Mouse (Mus musculus) CH12.LX (cell line): ENCODE data around the gene Syt1. TPM values are rescaled to one million over a fixed set of nuclear protein-coding genes. Genes with fewer than 3 reads are reported as not detected.

ENCODE experiments used
- DNase-seq: peaks from one replicate; pipeline ENCODE4 v3.0.0-alpha.2; 2013; ENCODE audit errors: extremely low read depth
- H3K27ac ChIP-seq: 2 replicates; pipeline ENCODE4 v1.5.1; 2012; ENCODE audit warnings: low read depth, mild to moderate bottlenecking, control low read depth, moderate library complexity; ENCODE audit not compliant: insufficient read depth
- H3K27me3 ChIP-seq: replicated peaks from 2 replicates; pipeline ENCODE3; 2012; ENCODE audit warnings: inconsistent platforms
- H3K36me3 ChIP-seq, 2 experiments: replicated peaks in 1 of 2; 2 replicates each; pipeline versions ENCODE3 to v1.6.1; 2012; ENCODE audit warnings: inconsistent platforms in 1 of 2, low read length in 1 of 2, mild to moderate bottlenecking in 1 of 2, mixed read lengths in 1 of 2, moderate library complexity in 1 of 2; ENCODE audit not compliant: control insufficient read depth in 1 of 2, insufficient read depth in 1 of 2
- H3K4me1 ChIP-seq, 2 experiments: 2 replicates each; pipeline ENCODE4 v1.6.1; 2012; ENCODE audit warnings: inconsistent platforms in 1 of 2, moderate library complexity in 1 of 2; ENCODE audit not compliant: insufficient read depth in 2 of 2, control insufficient read depth in 1 of 2
- H3K4me2 ChIP-seq: 2 replicates; pipeline ENCODE4 v1.6.1; 2012; ENCODE audit warnings: low read depth, mild to moderate bottlenecking, control low read depth; ENCODE audit not compliant: poor library complexity, insufficient read depth, severe bottlenecking
- H3K4me3 ChIP-seq, 3 experiments: fragments of 150-350 bp in 1 of 3; sonication (generic) in 1 of 3; replicated peaks in 1 of 3; 2 replicates each; pipeline versions ENCODE3 to v1.5.1; 2011 to 2012; ENCODE audit warnings: low read depth in 2 of 3, low read length in 2 of 3, mild to moderate bottlenecking in 2 of 3, moderate library complexity in 2 of 3, control low read depth in 1 of 3, improper control_type of control experiment in 1 of 3, inconsistent platforms in 1 of 3, mixed read lengths in 1 of 3; ENCODE audit not compliant: poor library complexity in 1 of 3
- H3K79me2 ChIP-seq: replicated peaks from 2 replicates; pipeline ENCODE4 v1.6.1; 2012; ENCODE audit warnings: mild to moderate bottlenecking, moderate library complexity; ENCODE audit not compliant: control insufficient read depth, poor library complexity, insufficient read depth, severe bottlenecking; ENCODE audit errors: extremely low read depth
- H3K9ac ChIP-seq: 2 replicates; pipeline ENCODE4 v1.6.1; 2012; ENCODE audit warnings: low read depth, mild to moderate bottlenecking, control low read depth, moderate library complexity; ENCODE audit not compliant: insufficient read depth
- H3K9me3 ChIP-seq: replicated peaks from 2 replicates; pipeline ENCODE3; 2012; ENCODE audit warnings: low read length, inconsistent platforms, mixed read lengths
- BHLHE40 ChIP-seq: IDR thresholded peaks from 2 replicates; pipeline ENCODE4 v1.6.1; 2011; ENCODE audit warnings: mild to moderate bottlenecking, low read depth, low read length, improper control_type of control experiment
- CHD2 ChIP-seq: IDR thresholded peaks from 2 replicates; pipeline ENCODE4 v1.6.1; 2011; ENCODE audit warnings: low read length, improper control_type of control experiment
- CTCF ChIP-seq, 2 experiments: IDR thresholded peaks in 1 of 2; conservative IDR thresholded peaks in 1 of 2; 2 replicates each; pipeline ENCODE4 v1.5.1; 2011 to 2012; ENCODE audit warnings: low read depth in 2 of 2, low read length in 2 of 2, improper control_type of control experiment in 1 of 2, inconsistent platforms in 1 of 2, mild to moderate bottlenecking in 1 of 2, moderate library complexity in 1 of 2
- E2F4 ChIP-seq: IDR thresholded peaks from 2 replicates; pipeline ENCODE4 v1.6.1; 2011; ENCODE audit warnings: low read depth, low read length, improper control_type of control experiment; ENCODE audit not compliant: insufficient replicate concordance
- ELF1 ChIP-seq: IDR thresholded peaks from 2 replicates; pipeline ENCODE4 v1.6.1; 2014; ENCODE audit warnings: low read depth, mild to moderate bottlenecking, inconsistent platforms, low read length, improper control_type of control experiment
- GABPA ChIP-seq: IDR thresholded peaks from 2 replicates; pipeline ENCODE4 v1.6.1; 2012; ENCODE audit warnings: low read depth, low read length, improper control_type of control experiment, inconsistent platforms; ENCODE audit not compliant: insufficient replicate concordance
- HCFC1 ChIP-seq: IDR thresholded peaks from 2 replicates; pipeline ENCODE4 v1.6.1; 2012; ENCODE audit warnings: low read depth, mild to moderate bottlenecking, inconsistent platforms, low read length, improper control_type of control experiment
- JUN ChIP-seq: IDR thresholded peaks from 2 replicates; pipeline ENCODE4 v1.6.1; 2011; ENCODE audit warnings: low read depth, mild to moderate bottlenecking, low read length, improper control_type of control experiment, moderate library complexity; ENCODE audit not compliant: insufficient read depth
- KAT2A ChIP-seq: IDR thresholded peaks from 2 replicates; pipeline ENCODE4 v1.6.1; 2012; ENCODE audit warnings: low read length, improper control_type of control experiment, inconsistent platforms; ENCODE audit not compliant: insufficient replicate concordance
- MAZ ChIP-seq: IDR thresholded peaks from 2 replicates; pipeline ENCODE4 v1.6.1; 2012; ENCODE audit warnings: low read depth, mild to moderate bottlenecking, inconsistent platforms, low read length, improper control_type of control experiment, moderate library complexity
- MEF2A ChIP-seq: IDR thresholded peaks from 2 replicates; pipeline ENCODE4 v1.6.1; 2014; ENCODE audit warnings: low read depth, mild to moderate bottlenecking, inconsistent platforms, low read length, improper control_type of control experiment, borderline replicate concordance
- RAD21 ChIP-seq: IDR thresholded peaks from 2 replicates; pipeline ENCODE4 v1.6.1; 2011; ENCODE audit warnings: low read depth, mild to moderate bottlenecking, low read length, improper control_type of control experiment, moderate library complexity
- RCOR1 ChIP-seq: conservative IDR thresholded peaks from 2 replicates; pipeline ENCODE4 v1.6.1; 2012; ENCODE audit warnings: low read depth, mild to moderate bottlenecking, inconsistent platforms, low read length, improper control_type of control experiment
- SMC3 ChIP-seq: IDR thresholded peaks from 2 replicates; pipeline ENCODE4 v1.6.1; 2011; ENCODE audit warnings: low read depth, low read length, improper control_type of control experiment
- TCF12 ChIP-seq: IDR thresholded peaks from 2 replicates; pipeline ENCODE4 v1.6.1; 2014; ENCODE audit warnings: low read depth, mild to moderate bottlenecking, inconsistent platforms, low read length, improper control_type of control experiment
- USF2 ChIP-seq: conservative IDR thresholded peaks from 2 replicates; pipeline ENCODE4 v1.6.1; 2011; ENCODE audit warnings: low read depth, low read length, improper control_type of control experiment
- ZKSCAN1 ChIP-seq: IDR thresholded peaks from 2 replicates; pipeline ENCODE4 v1.6.1; 2012; ENCODE audit warnings: low read depth, inconsistent platforms, low read length, improper control_type of control experiment, borderline replicate concordance
- ZMIZ1 ChIP-seq: IDR thresholded peaks from 2 replicates; pipeline ENCODE4 v1.6.1; 2012; ENCODE audit warnings: low read depth, mild to moderate bottlenecking, inconsistent platforms, low read length, improper control_type of control experiment
- ZNF384 ChIP-seq: IDR thresholded peaks from 2 replicates; pipeline ENCODE4 v1.6.1; 2012; ENCODE audit warnings: low read depth, low read length, improper control_type of control experiment, inconsistent platforms
- dilution Hi-C: fragments of 300-500 bp; cut with MboI; formaldehyde crosslinking; loops from 2 replicates; pipeline ENCODE4 v1.14.3; 2020; ENCODE audit warnings: low sequenced_read_pairs; ENCODE audit not compliant: extremely low pct_unique_long_range_greater_than_20kb, extremely low pct_ligation_motif_present
- in situ Hi-C: fragments of 300-500 bp; cut with MboI; formaldehyde crosslinking; loops from 3 replicates; pipeline ENCODE4 v1.14.3; 2019; ENCODE audit warnings: low sequenced_read_pairs, low pct_ligation_motif_present, low pct_unique_long_range_greater_than_20kb, mixed read lengths
- polyA plus RNA-seq: library from polyadenylated mRNA; unstranded; fragments of >175 nt; gene quantifications from 2 replicates; pipeline ENCODE4 v1.2.1, GENCODE M21; 2012; ENCODE audit warnings: low read depth; ENCODE audit not compliant: insufficient read length
- total RNA-seq, 2 experiments: library from RNA; depleted of rRNA; stranded (reverse); fragments of 300-350 nt in 1 of 2; fragments of >200 nt in 1 of 2; gene quantifications; 2 replicates each; pipeline ENCODE4 v1.2.3; 2012 to 2014

Gene Syt1
- total and polyA plus RNA-seq, 3 experiments, result not detected

DNA sequence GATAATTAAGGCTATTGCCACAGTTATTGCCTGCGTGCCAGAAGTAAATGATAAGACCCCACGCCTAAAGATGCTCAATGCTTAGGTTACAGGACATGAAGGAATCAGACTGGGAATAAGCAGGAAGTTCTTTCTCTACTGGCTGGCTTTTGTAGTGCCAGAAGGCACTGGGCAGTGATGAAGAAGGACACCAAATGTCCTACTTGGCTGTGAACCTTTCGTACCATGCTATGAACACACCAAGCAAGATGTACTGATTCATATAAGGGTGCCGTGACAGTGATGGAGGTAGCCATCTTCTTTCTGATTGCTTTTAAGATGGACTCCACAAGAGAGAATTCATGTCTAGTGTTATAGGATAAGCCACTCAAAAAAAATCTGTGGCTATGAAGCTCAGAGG lies 145.2 kb downstream of the Syt1 start:
- H3K36me3 ChIP-seq, result no peaks in the 10 kb centered on the region
- no peak overlapping the region for H3K4me3 ChIP-seq
- H3K9me3 ChIP-seq, result no peaks in the 10 kb centered on the region
- dilution Hi-C loops, result no loop called here
- no peaks in the 10 kb centered on the region for H3K27me3 ChIP-seq
- no peak overlapping the region for H3K9ac ChIP-seq
- no peak overlapping the region for H3K27ac ChIP-seq
- H3K4me2 ChIP-seq, result no peak overlapping the region
- H3K79me2 ChIP-seq, result no peaks in the 10 kb centered on the region
- DNase-seq, result no peak
- in situ Hi-C loops, result no loop called here
- TF ChIP-seq ZNF384 (no peak), USF2 (no peak), MAZ (no peak), RAD21 (no peak), E2F4 (no peak), MEF2A (no peak), GABPA (no peak), ZMIZ1 (no peak), KAT2A (no peak), CTCF (conservative IDR thresholded peaks at IDR 0.05 in 1 of 2, IDR thresholded peaks at IDR 0.05 in 1 of 2; ENCODE audit: low read depth in 2 of 2, low read length in 2 of 2) (no peak), HCFC1 (no peak), TCF12 (no peak), ZKSCAN1 (no peak), RCOR1 (no peak), JUN (no peak), SMC3 (no peak), ELF1 (no peak), BHLHE40 (no peak)
- H3K4me1 ChIP-seq, result no peaks in the 10 kb centered on the region

DNA sequence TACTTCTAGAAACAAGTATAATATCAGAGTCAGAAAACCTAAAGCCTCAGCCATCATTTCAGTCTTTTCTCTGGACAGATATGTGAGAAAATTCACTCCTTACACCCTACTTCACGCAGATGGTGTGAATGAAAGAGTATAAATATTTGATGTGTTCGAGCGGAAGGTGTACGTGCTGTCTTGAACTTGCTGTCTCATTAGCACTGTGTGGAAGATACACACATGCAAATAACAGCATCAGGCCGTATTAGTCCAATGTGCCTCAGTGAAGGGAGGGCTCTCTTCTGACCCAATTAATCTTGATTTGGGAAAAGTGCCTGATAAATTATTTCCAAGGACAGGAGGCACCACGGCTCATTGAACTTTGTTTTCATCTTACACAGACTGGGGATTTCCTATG lies 154.8 kb downstream of the Syt1 start:
- Histone ChIP-seq H3K9ac (no peak overlapping the region), H3K36me3 (no peaks in the 10 kb centered on the region), H3K79me2 (no peaks in the 10 kb centered on the region), H3K9me3 (no peaks in the 10 kb centered on the region), H3K4me2 (no peak overlapping the region), H3K27ac (no peak overlapping the region), H3K4me1 (no peaks in the 10 kb centered on the region), H3K27me3 (no peaks in the 10 kb centered on the region), H3K4me3 (no peak overlapping the region)
- no peak for DNase-seq
- in situ Hi-C loops, result no loop called here
- TF ChIP-seq CHD2, result no peak
- TF ChIP-seq ZKSCAN1, result no peak
- TF ChIP-seq USF2, result no peak
- TF ChIP-seq, all 38 proteins: peak for 0
- dilution Hi-C loops, result no loop called here
